Mouse (Mus musculus) midbrain, postnatal 0 days (tissue): ENCODE data around the gene Ddc. TPM values are rescaled to one million over a fixed set of nuclear protein-coding genes. Genes with fewer than 3 reads are reported as not detected.

Source experiments
- ATAC-seq: fragments of 200-750 bp; cut with Nextera tagmentation; 2 replicates; pipeline ENCODE4 v1.8.0; 2017; ENCODE audit warnings: moderate number of reproducible peaks, mild to moderate bottlenecking, moderate TSS enrichment, moderate library complexity; ENCODE audit not compliant: low FRiP score
- DNase-seq: peaks from one replicate; pipeline ENCODE4 v3.0.0-alpha.2; 2015; ENCODE audit warnings: low spot score
- H3K27ac ChIP-seq: fragments of 300-500 bp; sonication (generic); 2 replicates; pipeline ENCODE4 v1.5.1; 2014; ENCODE audit warnings: low read depth, mild to moderate bottlenecking, low read length, mixed read lengths
- H3K27me3 ChIP-seq: fragments of 300-500 bp; sonication (generic); 2 replicates; pipeline ENCODE4 v1.6.1; 2014; ENCODE audit warnings: low read length, control low read depth, mixed read lengths; ENCODE audit not compliant: insufficient read depth
- H3K36me3 ChIP-seq: fragments of 300-500 bp; sonication (generic); 2 replicates; pipeline ENCODE4 v1.6.1; 2014; ENCODE audit warnings: low read length, control low read depth, mixed read lengths; ENCODE audit not compliant: insufficient read depth
- H3K4me1 ChIP-seq: fragments of 300-500 bp; sonication (generic); 2 replicates; pipeline ENCODE4 v1.6.1; 2014; ENCODE audit warnings: mild to moderate bottlenecking, control low read depth, antibody characterized with exemption, low read length, mixed read lengths; ENCODE audit not compliant: insufficient read depth
- H3K4me2 ChIP-seq: fragments of 300-500 bp; sonication (generic); 2 replicates; pipeline ENCODE4 v1.6.1; 2014; ENCODE audit warnings: low read depth, mild to moderate bottlenecking, low read length, mixed read lengths; ENCODE audit not compliant: poor library complexity, severe bottlenecking
- H3K4me3 ChIP-seq: fragments of 300-500 bp; sonication (generic); 2 replicates; pipeline ENCODE4 v1.5.1; 2014; ENCODE audit warnings: low read depth, mild to moderate bottlenecking, low read length, moderate library complexity
- H3K9ac ChIP-seq: fragments of 300-500 bp; sonication (generic); replicated peaks from 2 replicates; pipeline ENCODE4 v1.6.1; 2014; ENCODE audit warnings: mild to moderate bottlenecking, low read length, moderate library complexity, mixed read lengths; ENCODE audit not compliant: poor library complexity, severe bottlenecking
- H3K9me3 ChIP-seq: fragments of 300-500 bp; sonication (generic); 2 replicates; pipeline ENCODE4 v1.6.1; 2016; ENCODE audit warnings: low read length, control low read depth
- CTCF ChIP-seq: IDR thresholded peaks from 2 replicates; pipeline ENCODE4 v1.5.1; 2016; ENCODE audit warnings: antibody characterized with exemption, mild to moderate bottlenecking
- WGBS: fragments of 180-500 bp; shearing (Covaris S2); extraction: QIAGEN DNeasy Blood & Tissue Kit; methylation state at CpG from one replicate; pipeline ENCODE4 v1.1.7; 2014; 5-methylcytosine and 5-hydroxymethylcytosine counted together
- polyA plus RNA-seq: library from polyadenylated mRNA; unstranded; fragments of >200 nt; fragmentation: Nextera tagmentation; extraction: Ambion mirVana; gene quantifications from 2 replicates; pipeline ENCODE4 v1.2.1, GENCODE M21; 2015
- total RNA-seq: library from RNA; depleted of rRNA; stranded (reverse); fragments of >200 nt; gene quantifications from 2 replicates; pipeline ENCODE4 v1.2.3, GENCODE M21; 2014

Ddc gene
- total and polyA plus RNA-seq, 2 experiments from 2014 or later: 23.0 to 27.4 TPM

DNA sequence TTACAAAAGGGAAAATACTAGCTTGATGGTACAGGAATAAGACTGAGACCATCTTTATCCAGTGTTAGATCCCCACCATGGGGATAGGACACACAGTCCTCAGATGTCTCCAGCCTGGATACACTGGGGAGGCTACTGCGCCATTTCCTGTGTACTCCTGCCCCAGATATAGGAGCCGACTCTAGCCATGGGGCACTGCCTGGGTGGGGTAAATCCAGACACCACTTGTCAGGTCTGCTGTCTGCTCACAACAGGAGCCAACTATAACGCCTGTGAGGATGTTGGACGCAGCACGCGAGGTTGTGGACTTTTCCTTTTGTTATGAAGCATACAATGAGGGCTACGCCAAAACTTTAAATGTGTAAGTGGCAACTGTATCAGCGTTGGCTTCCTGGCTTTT is 36.9 kb upstream of the Ddc start:
- Histone ChIP-seq H3K27ac (no peak overlapping the region), H3K9me3 (no peaks in the 10 kb centered on the region), H3K36me3 (peaks cover 15% of the 10 kb centered on the region; the same call in 1 of the 2 replicates), H3K27me3 (no peaks in the 10 kb centered on the region), H3K4me2 (no peak overlapping the region), H3K4me3 (no peak overlapping the region), H3K9ac (no peak overlapping the region), H3K4me1 (no peaks in the 10 kb centered on the region)
- ATAC-seq (no peak), DNase-seq (no peak)
- 86% methylated on average over 8 of the region's 8 CpGs for WGBS
- no peak for TF ChIP-seq CTCF

GRCm38 (mm10) chr11:11932102-11932789 is 34.3 kb upstream of the Ddc start:
- Histone ChIP-seq H3K27ac (no peak overlapping the region), H3K9me3 (no peaks in the 10 kb centered on the region), H3K36me3 (peaks cover 8% of the 10 kb centered on the region; the same call in 1 of the 2 replicates), H3K4me3 (no peak overlapping the region), H3K4me1 (no peaks in the 10 kb centered on the region), H3K27me3 (no peaks in the 10 kb centered on the region), H3K4me2 (no peak overlapping the region), H3K9ac (no peak overlapping the region)
- 72% methylated on average over 11 of the region's 11 CpGs for WGBS
- DNase-seq (no peak), ATAC-seq (peak; percentile 17; the same call in 1 of the 2 replicates)
- TF ChIP-seq CTCF: no peak

DNA sequence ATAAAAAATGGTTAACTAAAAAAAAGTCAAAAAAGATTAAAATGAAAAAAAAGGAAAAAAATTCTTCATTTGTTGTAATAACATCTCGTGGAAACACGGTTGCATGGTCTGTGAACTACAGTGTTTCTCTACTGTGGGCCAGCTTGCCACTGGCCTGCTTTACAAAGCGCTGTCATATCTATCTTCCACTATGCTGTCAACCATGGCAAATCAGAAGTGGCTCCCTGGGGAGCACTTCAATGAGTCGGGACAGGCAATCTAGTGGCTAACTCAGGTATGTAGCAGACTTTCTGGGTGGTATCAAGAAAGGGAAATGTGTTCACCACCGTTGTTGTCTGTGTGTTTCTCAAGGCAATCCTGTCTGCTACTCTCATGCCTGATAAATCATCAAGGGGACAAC is 33.7 kb upstream of the Ddc start:
- WGBS: 65% methylated on average over 5 of the region's 5 CpGs
- no peak overlapping the region for H3K4me2 ChIP-seq

GRCm38 (mm10) chr11:11930527-11930926 is 32.6 kb upstream of the Ddc start:
- Histone ChIP-seq H3K4me1 (no peaks in the 10 kb centered on the region), H3K9ac (no peak overlapping the region), H3K27ac (no peak overlapping the region), H3K4me3 (no peak overlapping the region), H3K36me3 (0 out of 2 replicates have a peak, but pooled peaks cover 2% of the 10 kb centered on the region), H3K27me3 (no peaks in the 10 kb centered on the region), H3K4me2 (no peak overlapping the region), H3K9me3 (no peaks in the 10 kb centered on the region)
- DNase-seq (no peak), ATAC-seq (no peak)
- TF ChIP-seq CTCF: no peak
- 93% methylated on average over 11 of the region's 11 CpGs for WGBS

More for the DNA sequence above, 33.7 kb upstream of the Ddc start:
- DNase-seq: no peak
- Histone ChIP-seq H3K4me3 (no peak overlapping the region), H3K9ac (no peak overlapping the region), H3K27me3 (no peaks in the 10 kb centered on the region), H3K4me1 (no peaks in the 10 kb centered on the region), H3K27ac (no peak overlapping the region), H3K36me3 (peaks cover 8% of the 10 kb centered on the region; the same call in 1 of the 2 replicates), H3K9me3 (no peaks in the 10 kb centered on the region)
- TF ChIP-seq CTCF: no peak
- no peak for ATAC-seq

GRCm38 (mm10) chr11:11929059-11929458 is 31.1 kb upstream of the Ddc start:
- no peak for ATAC-seq
- WGBS: 96% methylated on average over 3 of the region's 3 CpGs

GRCm38 (mm10) chr11:11928586-11928985 is 30.6 kb upstream of the Ddc start:
- Histone ChIP-seq H3K9me3 (no peaks in the 10 kb centered on the region), H3K4me3 (no peak overlapping the region), H3K9ac (no peak overlapping the region), H3K27me3 (no peaks in the 10 kb centered on the region), H3K27ac (no peak overlapping the region), H3K4me1 (no peaks in the 10 kb centered on the region), H3K36me3 (0 out of 2 replicates have a peak, but pooled peaks cover 2% of the 10 kb centered on the region), H3K4me2 (no peak overlapping the region)
- DNase-seq: no peak
- no peak for ATAC-seq
- 88% methylated on average over 2 of the region's 2 CpGs for WGBS
- no peak for TF ChIP-seq CTCF

More at GRCm38 (mm10) chr11:11929059-11929458, 31.1 kb upstream of the Ddc start:
- 0 out of 2 replicates have a peak, but pooled peaks cover 2% of the 10 kb centered on the region for H3K36me3 ChIP-seq
- H3K27ac ChIP-seq: no peak overlapping the region
- DNase-seq: no peak
- H3K9me3 ChIP-seq: no peaks in the 10 kb centered on the region
- no peak overlapping the region for H3K4me2 ChIP-seq
- no peak overlapping the region for H3K4me3 ChIP-seq
- no peaks in the 10 kb centered on the region for H3K4me1 ChIP-seq
- no peaks in the 10 kb centered on the region for H3K27me3 ChIP-seq
- H3K9ac ChIP-seq: no peak overlapping the region
- no peak for TF ChIP-seq CTCF
